Mouse (Mus musculus) hindbrain, embryonic 14.5 days (tissue): ENCODE measurements around the gene Ifi203. TPM values are rescaled to one million over a fixed set of nuclear protein-coding genes. Genes with fewer than 3 reads are reported as not detected.

Source experiments
- polyA plus RNA-seq: library from polyadenylated mRNA; unstranded; fragments of >200 nt; fragmentation: Nextera tagmentation; extraction: Ambion mirVana; gene quantifications from 2 replicates; pipeline ENCODE4 v1.2.1, GENCODE M21; 2014

Ifi203 gene
- polyA plus RNA-seq, 1 experiment from 2014 or later, result 1.2 TPM

Other genes with a start within 250 kb of the Ifi203 start
- 0.53 and 0.64 TPM in 2 replicates for gene Ifi207, start 200.9 kb downstream of the Ifi203 start, polyA plus RNA-seq
- gene Ifi204, start 175.7 kb downstream of the Ifi203 start, polyA plus RNA-seq, result 1.3 TPM in 2 replicates
- 0.37 and 0.59 TPM in 2 replicates for gene Ifi211, start 29.6 kb downstream of the Ifi203 start, polyA plus RNA-seq
- gene Mndal, start 181 bp downstream of the Ifi203 start, polyA plus RNA-seq, result 0.99 and 1.4 TPM in 2 replicates
- gene Ifi202b, start 40.1 kb upstream of the Ifi203 start, polyA plus RNA-seq, result not detected in 2 replicates
- not detected in 2 replicates for gene Ifi205, start 89.1 kb upstream of the Ifi203 start, polyA plus RNA-seq
- gene Olfr433, start 98.0 kb upstream of the Ifi203 start, polyA plus RNA-seq, result not detected in 2 replicates
- not detected in 2 replicates for gene Olfr432, start 106.5 kb upstream of the Ifi203 start, polyA plus RNA-seq
- not detected in 2 replicates for gene Olfr430, start 123.9 kb upstream of the Ifi203 start, polyA plus RNA-seq
- not detected in 2 replicates for gene Olfr429, start 141.7 kb upstream of the Ifi203 start, polyA plus RNA-seq
- gene Olfr427, start 154.2 kb upstream of the Ifi203 start, polyA plus RNA-seq, result not detected in 2 replicates
- not detected in 2 replicates for gene Olfr231, start 178.5 kb upstream of the Ifi203 start, polyA plus RNA-seq
- not detected in 2 replicates for gene Olfr424, start 188.8 kb upstream of the Ifi203 start, polyA plus RNA-seq
- gene Olfr420, start 213.0 kb upstream of the Ifi203 start, polyA plus RNA-seq, result not detected in 2 replicates
- 0.12 and 0.37 TPM in 2 replicates for gene Spta1, start 230.1 kb upstream of the Ifi203 start, polyA plus RNA-seq